Mouse (Mus musculus): ENCODE data around the gene Runx3. TPM values are rescaled to one million over a fixed set of nuclear protein-coding genes. Genes with fewer than 3 reads are reported as not detected.

Runx3 gene
- polyA plus RNA-seq, 1 experiment from 2014 or later = not detected

DNA sequence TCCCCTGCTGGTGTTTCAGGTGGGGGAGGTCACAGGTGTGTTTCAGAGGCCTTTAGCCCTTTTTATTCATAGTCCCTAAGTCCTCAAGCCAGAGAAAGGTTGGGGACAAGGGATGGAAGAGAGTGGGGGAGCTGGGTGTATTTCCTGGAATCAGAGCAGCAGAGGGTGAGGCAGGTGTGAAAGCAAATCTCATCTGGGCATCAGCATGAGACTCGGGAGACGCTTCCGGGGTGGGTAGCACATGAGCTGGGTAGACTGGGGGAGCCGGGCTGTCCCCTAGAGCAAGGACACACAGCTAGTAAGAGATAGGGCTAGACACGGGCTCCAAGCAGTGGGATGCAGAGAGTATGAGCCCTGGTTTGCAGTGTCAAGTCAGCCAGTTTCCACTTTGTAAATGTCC is 16.7 kb upstream of the Runx3 start:
- Histone ChIP-seq H3K27ac (ENCODE audit: low read depth, low read length) (no peak overlapping the region), H3K9me3 (ENCODE audit: control insufficient read depth, low read length) (no peaks in the 10 kb centered on the region), H3K4me3 (ENCODE audit: low read depth, low read length) (no peak overlapping the region), H3K27me3 (ENCODE audit: control insufficient read depth, insufficient read depth, low read length) (no peaks in the 10 kb centered on the region), H3K36me3 (ENCODE audit: control insufficient read depth, insufficient read depth, low read length) (no peaks in the 10 kb centered on the region), H3K4me2 (no peak overlapping the region), H3K4me1 (ENCODE audit: control insufficient read depth, insufficient read depth, low read length) (no peaks in the 10 kb centered on the region), H3K9ac (ENCODE audit: low read length) (no peak overlapping the region)
- DNase-seq (ENCODE audit: low spot score, missing footprints) (no peak), ATAC-seq (ENCODE audit: low FRiP score) (no peak)
- 68% methylated on average over 5 of the region's 5 CpGs for WGBS

DNA sequence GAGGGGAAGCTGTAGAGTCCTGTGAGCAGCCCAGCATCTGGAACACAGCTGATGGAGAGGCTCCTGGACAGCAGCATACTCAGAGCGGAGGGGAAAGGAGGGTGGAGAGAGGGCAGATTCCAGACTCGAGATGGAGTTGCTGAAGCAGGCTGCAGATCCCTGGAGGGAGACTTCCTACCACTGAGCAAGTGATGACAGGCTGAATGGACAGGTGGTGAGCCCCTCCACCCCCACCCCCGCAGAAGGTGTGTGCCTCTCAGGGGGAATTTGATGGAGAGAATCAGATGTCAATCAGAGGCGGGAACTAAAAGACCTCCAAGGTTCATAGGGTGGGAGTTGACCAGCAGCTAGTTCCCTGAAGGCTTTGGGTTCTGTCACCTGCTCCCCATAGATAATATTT is 13.5 kb upstream of the Runx3 start:
- Histone ChIP-seq H3K4me2 (no peak overlapping the region), H3K27me3 (ENCODE audit: control insufficient read depth, insufficient read depth, low read length) (no peaks in the 10 kb centered on the region), H3K27ac (ENCODE audit: low read depth, low read length) (no peak overlapping the region), H3K4me3 (ENCODE audit: low read depth, low read length) (no peak overlapping the region), H3K9ac (ENCODE audit: low read length) (no peak overlapping the region), H3K9me3 (ENCODE audit: control insufficient read depth, low read length) (no peaks in the 10 kb centered on the region), H3K36me3 (ENCODE audit: control insufficient read depth, insufficient read depth, low read length) (no peaks in the 10 kb centered on the region), H3K4me1 (ENCODE audit: control insufficient read depth, insufficient read depth, low read length) (no peaks in the 10 kb centered on the region)
- DNase-seq (ENCODE audit: low spot score, missing footprints) (no peak), ATAC-seq (ENCODE audit: low FRiP score) (no peak)
- 68% methylated on average over 4 of the region's 4 CpGs for WGBS

DNA sequence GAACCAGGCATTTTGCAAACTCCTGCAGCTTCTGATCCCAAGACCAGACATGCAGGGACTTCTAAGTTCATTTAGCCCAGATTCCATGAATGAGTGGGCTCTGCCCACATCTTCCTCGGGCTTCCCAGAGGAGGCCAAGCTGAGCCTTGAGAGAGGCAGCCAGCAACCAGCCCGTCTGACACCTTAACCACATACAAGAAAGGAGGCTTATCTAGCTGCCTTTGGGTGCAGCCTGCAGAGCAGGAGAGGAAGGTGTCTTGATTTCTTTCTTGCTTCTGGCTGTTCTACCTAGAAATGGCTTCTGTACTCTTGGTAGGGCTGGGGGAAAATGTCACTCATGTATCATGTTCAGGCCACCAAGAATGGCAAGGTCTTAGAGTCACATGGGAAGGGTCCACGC is 11.8 kb upstream of the Runx3 start:
- no peaks in the 10 kb centered on the region for H3K9me3 ChIP-seq (ENCODE audit: control insufficient read depth, low read length)
- H3K4me3 ChIP-seq (ENCODE audit: low read depth, low read length) = no peak overlapping the region
- no peak overlapping the region for H3K27ac ChIP-seq (ENCODE audit: low read depth, low read length)
- no peak overlapping the region for H3K9ac ChIP-seq (ENCODE audit: low read length)
- no peaks in the 10 kb centered on the region for H3K4me1 ChIP-seq (ENCODE audit: control insufficient read depth, insufficient read depth, low read length)
- 70% methylated on average over 3 of the region's 3 CpGs for WGBS
- DNase-seq (ENCODE audit: low spot score, missing footprints) = no peak
- H3K36me3 ChIP-seq (ENCODE audit: control insufficient read depth, insufficient read depth, low read length) = no peaks in the 10 kb centered on the region
- no peak overlapping the region for H3K4me2 ChIP-seq
- no peak for ATAC-seq (ENCODE audit: low FRiP score)
- H3K27me3 ChIP-seq (ENCODE audit: control insufficient read depth, insufficient read depth, low read length) = no peaks in the 10 kb centered on the region

DNA sequence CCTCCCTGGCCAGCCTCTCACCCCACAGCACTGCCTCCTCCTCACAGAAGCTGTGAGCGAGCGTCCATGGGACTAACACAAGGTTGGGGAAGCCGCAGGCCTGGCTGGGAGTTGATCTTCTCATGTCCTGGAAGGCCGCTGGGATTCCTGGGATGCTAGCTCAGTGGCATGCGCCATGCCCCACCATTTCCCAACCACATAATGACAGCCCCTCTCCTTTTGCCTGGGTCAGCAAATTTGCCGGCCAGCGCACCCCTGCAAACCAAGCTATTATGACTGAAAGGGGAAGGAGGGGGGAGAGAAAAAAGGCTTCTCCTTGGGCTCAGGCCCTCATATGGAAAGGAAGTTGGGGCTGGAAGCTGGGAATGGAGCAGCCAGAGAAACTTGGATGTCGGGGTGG is 6.8 kb upstream of the Runx3 start:
- Histone ChIP-seq H3K4me1 (ENCODE audit: control insufficient read depth, insufficient read depth, low read length) (0 out of 2 replicates have a peak, but pooled peaks cover 4% of the 10 kb centered on the region), H3K4me2 (no peak overlapping the region), H3K27me3 (ENCODE audit: control insufficient read depth, insufficient read depth, low read length) (no peaks in the 10 kb centered on the region), H3K27ac (ENCODE audit: low read depth, low read length) (no peak overlapping the region), H3K9ac (ENCODE audit: low read length) (no peak overlapping the region), H3K36me3 (ENCODE audit: control insufficient read depth, insufficient read depth, low read length) (no peaks in the 10 kb centered on the region), H3K4me3 (ENCODE audit: low read depth, low read length) (no peak overlapping the region), H3K9me3 (ENCODE audit: control insufficient read depth, low read length) (no peaks in the 10 kb centered on the region)
- ATAC-seq (ENCODE audit: low FRiP score) (no peak), DNase-seq (ENCODE audit: low spot score, missing footprints) (no peak)
- WGBS = 89% methylated on average over 8 of the region's 8 CpGs

DNA sequence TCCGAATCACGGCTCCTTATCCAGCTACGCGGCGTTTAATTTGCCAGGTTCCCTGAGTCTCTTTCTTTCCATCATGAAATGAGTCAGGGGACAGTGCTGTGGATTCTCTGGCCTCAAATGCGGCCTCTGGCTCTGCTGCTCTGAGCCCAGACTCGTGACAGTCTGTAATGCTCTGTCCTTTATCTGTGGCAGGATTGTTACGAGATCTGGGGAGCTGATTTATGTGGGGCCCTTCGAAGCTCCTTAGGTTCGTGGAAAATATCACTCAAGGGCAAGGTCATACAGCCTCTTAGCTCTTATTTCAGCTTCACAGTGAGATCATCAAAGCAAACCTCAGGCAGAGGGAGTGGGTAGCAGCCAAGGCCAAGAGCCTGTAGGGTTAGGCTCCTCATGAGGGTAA is 6.2 kb upstream of the Runx3 start:
- no peaks in the 10 kb centered on the region for H3K9me3 ChIP-seq (ENCODE audit: control insufficient read depth, low read length)
- no peak for DNase-seq (ENCODE audit: low spot score, missing footprints)
- H3K9ac ChIP-seq (ENCODE audit: low read length) = no peak overlapping the region
- H3K4me3 ChIP-seq (ENCODE audit: low read depth, low read length) = no peak overlapping the region
- H3K4me1 ChIP-seq (ENCODE audit: control insufficient read depth, insufficient read depth, low read length) = 0 out of 2 replicates have a peak, but pooled peaks cover 4% of the 10 kb centered on the region
- H3K4me2 ChIP-seq = no peak overlapping the region
- no peak overlapping the region for H3K27ac ChIP-seq (ENCODE audit: low read depth, low read length)
- no peaks in the 10 kb centered on the region for H3K36me3 ChIP-seq (ENCODE audit: control insufficient read depth, insufficient read depth, low read length)
- no peaks in the 10 kb centered on the region for H3K27me3 ChIP-seq (ENCODE audit: control insufficient read depth, insufficient read depth, low read length)
- no peak for ATAC-seq (ENCODE audit: low FRiP score)
- 83% methylated on average over 10 of the region's 10 CpGs for WGBS

DNA sequence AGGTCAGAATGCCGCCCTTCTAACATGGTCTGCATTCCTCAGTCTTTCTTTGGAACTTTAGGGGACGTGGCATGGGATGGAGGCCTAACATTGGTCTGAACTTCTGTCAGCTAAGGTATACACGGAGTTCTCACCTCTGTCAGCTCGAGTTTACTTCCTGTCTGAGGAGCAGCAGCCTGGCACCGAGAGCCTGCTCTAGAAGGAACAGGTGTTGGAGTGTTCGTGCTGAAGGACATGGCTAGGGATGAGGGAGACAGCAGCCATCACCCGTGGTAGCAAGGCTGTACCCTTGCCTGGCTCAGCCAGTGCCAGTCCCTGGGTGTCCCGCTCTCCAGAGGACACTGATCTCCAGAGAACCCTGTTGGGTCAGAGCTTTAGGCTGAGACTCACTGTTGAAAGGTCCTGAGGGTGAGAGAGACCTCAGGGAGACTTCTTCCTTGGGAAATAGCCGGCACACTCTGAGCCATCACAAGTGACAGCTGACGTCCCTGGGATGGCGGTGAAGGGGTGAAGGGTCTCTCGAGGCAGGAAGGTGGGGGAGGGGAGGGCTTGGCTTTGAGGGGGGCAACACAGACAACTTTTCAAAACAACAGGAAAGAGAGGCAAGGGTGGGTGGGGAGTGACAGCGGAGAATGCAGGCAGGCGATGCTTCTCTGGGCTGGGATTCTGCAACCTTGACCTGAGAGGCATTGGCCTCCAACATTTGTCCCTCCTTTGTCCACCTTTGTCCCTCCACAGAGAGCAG is 4.9 kb upstream of the Runx3 start:
- Histone ChIP-seq H3K4me2 (no peak overlapping the region), H3K9me3 (ENCODE audit: control insufficient read depth, low read length) (no peaks in the 10 kb centered on the region), H3K9ac (ENCODE audit: low read length) (no peak overlapping the region), H3K4me1 (ENCODE audit: control insufficient read depth, insufficient read depth, low read length) (0 out of 2 replicates have a peak, but pooled peaks cover 4% of the 10 kb centered on the region), H3K27me3 (ENCODE audit: control insufficient read depth, insufficient read depth, low read length) (no peaks in the 10 kb centered on the region), H3K4me3 (ENCODE audit: low read depth, low read length) (no peak overlapping the region), H3K27ac (ENCODE audit: low read depth, low read length) (no peak overlapping the region), H3K36me3 (ENCODE audit: control insufficient read depth, insufficient read depth, low read length) (no peaks in the 10 kb centered on the region)
- WGBS = 54% methylated on average over 14 of the region's 14 CpGs
- ATAC-seq (ENCODE audit: low FRiP score) (no peak), DNase-seq (ENCODE audit: low spot score, missing footprints) (no peak)

DNA sequence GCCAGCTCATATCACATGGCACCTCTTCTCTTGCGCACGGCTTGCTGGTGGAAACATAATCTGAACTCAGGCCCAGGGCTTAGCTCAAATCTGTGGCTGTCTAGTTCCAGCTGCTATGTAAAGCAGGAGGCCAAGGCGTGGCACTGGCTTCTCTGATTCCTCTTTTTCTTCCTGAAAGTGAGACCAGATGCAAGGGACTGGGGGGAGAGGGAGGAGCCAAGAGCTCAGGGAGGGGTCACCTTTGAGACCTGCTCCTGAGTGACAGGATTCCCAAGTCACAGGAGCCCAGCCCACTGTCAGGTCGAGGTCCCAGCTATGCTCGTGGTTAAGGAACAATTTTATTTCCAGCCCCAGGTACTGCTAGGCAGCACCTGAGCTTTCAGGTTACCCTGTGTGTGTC is 4.1 kb upstream of the Runx3 start:
- H3K36me3 ChIP-seq (ENCODE audit: control insufficient read depth, insufficient read depth, low read length) = no peaks in the 10 kb centered on the region
- 0 out of 2 replicates have a peak, but pooled peaks cover 4% of the 10 kb centered on the region for H3K4me1 ChIP-seq (ENCODE audit: control insufficient read depth, insufficient read depth, low read length)
- DNase-seq (ENCODE audit: low spot score, missing footprints) (no peak), ATAC-seq (ENCODE audit: low FRiP score) (no peak)
- no peak overlapping the region for H3K4me3 ChIP-seq (ENCODE audit: low read depth, low read length)
- H3K4me2 ChIP-seq = no peak overlapping the region
- 71% methylated on average over 5 of the region's 5 CpGs for WGBS
- H3K27ac ChIP-seq (ENCODE audit: low read depth, low read length) = no peak overlapping the region
- no peak overlapping the region for H3K9ac ChIP-seq (ENCODE audit: low read length)
- H3K9me3 ChIP-seq (ENCODE audit: control insufficient read depth, low read length) = no peaks in the 10 kb centered on the region
- H3K27me3 ChIP-seq (ENCODE audit: control insufficient read depth, insufficient read depth, low read length) = no peaks in the 10 kb centered on the region

DNA sequence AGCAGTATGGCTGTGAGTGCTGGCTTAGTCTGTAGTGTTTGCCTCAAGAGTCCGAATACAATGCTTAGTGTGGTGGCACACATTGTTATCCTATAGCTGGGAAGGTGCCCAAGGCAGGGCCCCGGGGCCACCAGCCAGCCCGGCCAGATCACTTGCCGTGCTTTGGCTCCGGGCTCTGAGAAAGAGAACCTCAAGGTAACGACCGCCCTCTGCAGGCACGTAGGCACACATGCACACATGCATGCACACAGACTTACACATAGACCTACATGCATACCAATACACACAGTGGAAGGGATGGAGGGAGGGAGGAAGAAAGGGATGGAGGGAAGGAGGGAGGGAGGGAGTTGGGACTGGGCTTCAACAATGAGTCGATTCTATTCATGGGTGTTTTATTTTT is 2.6 kb upstream of the Runx3 start:
- H3K9me3 ChIP-seq (ENCODE audit: control insufficient read depth, low read length) = no peaks in the 10 kb centered on the region
- H3K27ac ChIP-seq (ENCODE audit: low read depth, low read length) = no peak overlapping the region
- no peak for DNase-seq (ENCODE audit: low spot score, missing footprints)
- H3K36me3 ChIP-seq (ENCODE audit: control insufficient read depth, insufficient read depth, low read length) = no peaks in the 10 kb centered on the region
- H3K4me3 ChIP-seq (ENCODE audit: low read depth, low read length) = no peak overlapping the region
- no peaks in the 10 kb centered on the region for H3K27me3 ChIP-seq (ENCODE audit: control insufficient read depth, insufficient read depth, low read length)
- WGBS = 92% methylated on average over 9 of the region's 9 CpGs
- H3K9ac ChIP-seq (ENCODE audit: low read length) = no peak overlapping the region
- H3K4me1 ChIP-seq (ENCODE audit: control insufficient read depth, insufficient read depth, low read length) = 0 out of 2 replicates have a peak, but pooled peaks cover 4% of the 10 kb centered on the region
- ATAC-seq (ENCODE audit: low FRiP score) = no peak
- no peak overlapping the region for H3K4me2 ChIP-seq

DNA sequence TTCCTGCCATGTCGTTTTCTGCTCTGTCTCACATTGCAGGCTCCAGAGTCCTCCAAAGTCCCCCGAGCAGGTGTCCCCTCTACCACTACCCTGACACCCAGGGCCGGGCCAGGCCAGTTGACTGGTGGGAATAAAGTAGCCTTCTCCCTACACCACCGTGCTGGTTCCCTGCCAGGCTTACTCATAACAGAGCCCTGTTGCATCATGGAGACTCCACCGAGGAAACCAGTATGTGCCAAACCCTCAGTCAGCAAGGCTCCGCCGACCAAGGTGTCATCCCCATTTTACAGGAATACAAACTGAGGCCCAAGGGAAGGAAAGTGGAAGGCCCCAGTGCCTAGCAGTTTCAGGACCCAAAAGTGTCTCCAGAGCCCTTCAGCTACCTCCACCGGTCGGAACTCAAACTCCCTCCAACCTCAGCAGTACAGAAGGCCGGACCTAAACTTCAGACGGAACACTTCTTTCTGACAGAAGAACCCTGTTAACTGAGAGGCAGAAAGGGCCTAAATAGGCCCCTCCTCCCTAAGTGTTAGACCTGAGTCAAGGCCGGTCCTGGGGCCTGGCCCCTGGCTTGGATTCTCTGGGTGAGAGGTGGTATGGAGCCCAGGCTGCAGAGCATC is 1.5 kb upstream of the Runx3 start:
- no peak overlapping the region for H3K4me2 ChIP-seq
- no peak overlapping the region for H3K9ac ChIP-seq (ENCODE audit: low read length)
- no peaks in the 10 kb centered on the region for H3K36me3 ChIP-seq (ENCODE audit: control insufficient read depth, insufficient read depth, low read length)
- no peaks in the 10 kb centered on the region for H3K9me3 ChIP-seq (ENCODE audit: control insufficient read depth, low read length)
- ATAC-seq (ENCODE audit: low FRiP score) = no peak
- 0 out of 2 replicates have a peak, but pooled peaks cover 4% of the 10 kb centered on the region for H3K4me1 ChIP-seq (ENCODE audit: control insufficient read depth, insufficient read depth, low read length)
- 87% methylated on average over 12 of the region's 12 CpGs for WGBS
- H3K4me3 ChIP-seq (ENCODE audit: low read depth, low read length) = no peak overlapping the region
- no peaks in the 10 kb centered on the region for H3K27me3 ChIP-seq (ENCODE audit: control insufficient read depth, insufficient read depth, low read length)
- no peak for DNase-seq (ENCODE audit: low spot score, missing footprints)
- no peak overlapping the region for H3K27ac ChIP-seq (ENCODE audit: low read depth, low read length)
